Mouse (Mus musculus) heart, postnatal 14 days (tissue): ENCODE data around the gene Klhl26. TPM values are rescaled to one million over a fixed set of nuclear protein-coding genes. Genes with fewer than 3 reads are reported as not detected.
A peak's percentile ranks its signal among the peaks of the same experiment; 100 is the strongest.

Experiments used
- DNase-seq, 2 experiments: peaks; one replicate each; pipeline ENCODE4 v3.0.0; 2021 to 2022
- intact Hi-C: fragments of 180-260 bp; cut with DNase I; formaldehyde crosslinking; loops from one replicate; pipeline ENCODE4 v1.15.1; 2025
- total RNA-seq, 2 experiments: library from RNA; stranded (reverse); gene quantifications; 2 replicates each; pipeline ENCODE4 v1.2.3; 2021

Gene Klhl26
- total RNA-seq, 2 experiments from 2014 or later, result 5.5 to 6.9 TPM

DNA sequence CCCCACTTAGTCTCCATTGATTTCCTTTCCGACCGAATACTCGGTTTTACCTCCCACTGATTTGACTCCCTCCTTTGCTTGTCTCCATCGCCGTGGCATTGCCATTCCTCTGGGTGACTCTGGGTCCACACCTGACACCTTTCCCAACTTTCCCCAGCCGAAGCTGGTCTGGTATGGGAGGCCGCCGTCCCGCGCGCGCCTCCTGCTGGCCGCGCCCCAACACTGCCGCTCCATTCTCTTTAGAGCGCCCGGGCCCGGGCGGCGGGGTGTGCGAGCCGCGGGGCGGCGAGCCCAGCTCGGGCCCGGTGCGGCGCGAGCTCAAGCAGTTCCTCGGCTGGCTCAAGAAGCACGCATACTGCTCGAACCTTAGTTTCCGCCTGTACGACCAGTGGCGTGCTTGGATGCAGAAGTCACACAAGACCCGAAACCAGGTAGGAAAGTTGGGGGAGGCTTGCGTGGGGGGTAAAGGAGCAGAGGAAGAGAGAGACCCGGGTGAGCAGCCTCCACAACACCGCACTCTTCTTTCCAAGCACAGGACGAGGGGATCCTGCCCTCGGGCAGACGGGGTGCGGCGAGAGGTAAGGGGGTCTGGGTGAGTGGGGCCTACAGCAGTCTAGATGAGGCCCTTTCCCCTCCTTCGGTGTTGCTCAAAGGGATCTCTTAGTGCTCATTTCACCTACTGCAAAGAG, 26.4 kb upstream of the Klhl26 start:
- DNase-seq, result peak; percentile 78 to 85
- intact Hi-C loops, result loop anchor here (1.0 to 5.0 kb wide), 5 partner anchors 36 to 161 kb away; partner anchors contain the start of gene Crtc1

- no peak for DNase-seq
- intact Hi-C loops, result loop anchor here (2.0 to 5.0 kb wide), 4 partner anchors 35 to 160 kb away; partner anchors contain the start of gene Crtc1
Measured at GRCm38 (mm10) chr8:70502540-70502939, 25.8 kb upstream of the Klhl26 start.

DNA sequence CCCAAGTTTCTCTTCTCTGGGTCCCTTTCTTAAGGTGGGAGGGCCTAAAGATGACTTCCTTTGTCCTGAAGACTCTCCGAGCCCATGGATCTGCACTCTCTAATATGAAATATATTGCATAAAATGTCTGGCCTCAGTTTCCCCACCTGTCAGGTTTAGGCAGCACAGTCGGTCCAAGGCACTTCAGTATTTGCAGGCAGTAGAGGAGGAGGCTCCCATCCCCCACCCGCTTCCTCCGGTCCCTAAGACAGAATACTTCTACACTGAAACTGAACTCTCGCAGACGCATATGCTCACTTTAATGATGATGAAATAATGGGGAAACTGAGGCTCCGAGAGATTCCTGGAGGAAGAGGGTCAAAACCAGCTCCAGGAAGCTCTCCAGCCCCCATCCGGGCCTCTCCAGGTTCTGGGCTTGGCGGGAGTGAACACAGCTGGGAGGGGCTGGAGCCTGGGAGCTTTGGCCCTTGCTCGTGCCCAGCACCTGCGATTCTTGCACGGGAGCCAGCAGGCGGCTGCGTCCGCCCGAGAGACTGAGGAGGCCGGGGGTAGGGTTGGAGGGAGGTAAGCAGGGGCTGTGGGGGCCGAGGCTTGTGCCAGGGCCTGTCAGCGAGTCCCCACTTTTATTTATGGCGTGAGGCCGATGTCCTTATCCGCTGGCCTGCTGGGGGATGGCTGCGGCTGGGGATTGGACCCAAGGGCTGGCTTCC, 25.2 kb upstream of the Klhl26 start:
- intact Hi-C loops, result loop anchor here (2.0 to 5.0 kb wide), 4 partner anchors 35 to 160 kb away; partner anchors contain the start of gene Crtc1
- DNase-seq, result peak; percentile 60 to 65

DNA sequence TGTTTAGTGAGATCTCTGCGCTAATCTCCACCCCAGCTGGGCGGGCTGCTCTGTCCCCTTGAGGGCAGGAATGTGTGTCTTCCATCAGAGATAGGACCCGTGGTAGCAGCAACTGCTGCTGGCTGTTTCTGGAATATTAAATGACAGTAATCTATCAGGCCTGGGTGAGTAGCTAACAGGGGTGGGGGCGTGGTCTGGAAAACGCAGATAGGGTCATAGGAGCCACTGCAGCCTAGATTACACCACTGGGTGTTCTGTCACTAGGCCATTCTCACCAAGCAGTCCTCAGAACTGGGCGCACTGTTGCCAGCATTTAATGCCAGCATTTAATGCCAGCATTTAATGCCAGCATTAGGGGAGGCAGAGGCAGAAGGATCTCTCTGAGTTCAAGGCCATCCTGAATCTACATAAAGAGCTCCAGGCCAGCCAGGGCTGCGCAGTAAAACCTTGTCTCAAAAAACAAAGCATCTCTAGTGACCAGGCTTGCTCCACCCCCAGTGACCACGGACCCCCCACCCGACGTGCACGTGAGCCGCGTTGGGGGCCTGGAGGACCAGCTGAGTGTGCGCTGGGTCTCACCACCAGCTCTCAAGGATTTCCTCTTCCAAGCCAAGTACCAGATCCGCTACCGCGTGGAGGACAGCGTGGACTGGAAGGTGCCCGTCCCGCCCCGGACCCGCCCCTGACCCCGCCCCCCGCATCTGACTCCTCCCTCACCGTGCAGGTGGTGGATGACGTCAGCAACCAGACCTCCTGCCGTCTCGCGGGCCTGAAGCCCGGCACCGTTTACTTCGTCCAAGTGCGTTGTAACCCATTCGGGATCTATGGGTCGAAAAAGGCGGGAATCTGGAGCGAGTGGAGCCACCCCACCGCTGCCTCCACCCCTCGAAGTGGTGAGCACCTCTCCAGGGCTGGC, 23.9 kb upstream of the Klhl26 start:
- intact Hi-C loops, result loop anchor here (5.0 kb wide), 3 partner anchors 33 to 158 kb away; partner anchors contain the start of gene Crtc1
- no peak for DNase-seq

- DNase-seq, result no peak
- intact Hi-C loops, result no loop called here
Measured at GRCm38 (mm10) chr8:70495771-70496062, 18.9 kb upstream of the Klhl26 start.

GRCm38 (mm10) chr8:70495001-70495770, 18.4 kb upstream of the Klhl26 start:
- intact Hi-C loops, result no loop called here

GRCm38 (mm10) chr8:70494416-70494945, 17.7 kb upstream of the Klhl26 start:
- no peak for DNase-seq
- intact Hi-C loops, result no loop called here

More at GRCm38 (mm10) chr8:70495001-70495770, 18.4 kb upstream of the Klhl26 start:
- DNase-seq, result no peak

DNA sequence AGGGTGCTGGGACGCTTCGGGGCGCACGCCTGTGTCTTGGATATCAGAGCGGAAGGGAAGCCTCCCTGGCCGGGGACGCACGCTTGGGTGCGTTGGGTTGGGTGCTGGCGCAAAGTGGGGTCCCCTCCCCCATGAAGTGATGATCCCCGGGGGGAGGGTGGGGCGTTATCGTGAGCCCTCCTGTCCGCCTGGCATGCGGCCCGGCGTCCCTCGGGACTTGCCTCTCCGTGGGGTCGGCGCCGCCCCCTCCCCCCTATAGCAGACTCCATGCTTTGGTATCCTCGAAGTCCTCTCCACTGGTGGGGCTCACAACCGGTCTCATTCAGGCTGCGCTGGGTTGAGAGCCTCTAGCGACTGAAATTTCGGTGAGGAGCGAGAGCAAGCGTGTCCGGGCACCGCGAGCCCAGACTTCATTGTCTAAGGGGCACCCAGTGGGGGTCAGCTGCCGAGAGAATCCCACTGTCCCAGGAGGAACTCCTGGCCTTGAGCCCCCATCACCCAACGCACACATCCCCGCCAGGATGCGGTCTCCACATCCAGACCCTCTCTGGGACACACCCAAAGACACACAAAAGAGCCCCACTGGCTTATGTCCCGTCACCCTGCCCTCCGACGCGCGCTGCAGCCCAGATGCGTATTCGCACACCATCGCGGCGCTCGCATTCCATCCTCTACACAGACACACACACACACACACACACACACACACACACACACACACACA, 17.1 kb upstream of the Klhl26 start:
- intact Hi-C loops, result no loop called here
- no peak for DNase-seq

- DNase-seq, result no peak
- intact Hi-C loops, result no loop called here
Measured at GRCm38 (mm10) chr8:70492664-70493640, 16.2 kb upstream of the Klhl26 start, which contains the start of gene Crlf1. Gene Crlf1, plus strand, starts transcription at chr8:70493158.

DNA sequence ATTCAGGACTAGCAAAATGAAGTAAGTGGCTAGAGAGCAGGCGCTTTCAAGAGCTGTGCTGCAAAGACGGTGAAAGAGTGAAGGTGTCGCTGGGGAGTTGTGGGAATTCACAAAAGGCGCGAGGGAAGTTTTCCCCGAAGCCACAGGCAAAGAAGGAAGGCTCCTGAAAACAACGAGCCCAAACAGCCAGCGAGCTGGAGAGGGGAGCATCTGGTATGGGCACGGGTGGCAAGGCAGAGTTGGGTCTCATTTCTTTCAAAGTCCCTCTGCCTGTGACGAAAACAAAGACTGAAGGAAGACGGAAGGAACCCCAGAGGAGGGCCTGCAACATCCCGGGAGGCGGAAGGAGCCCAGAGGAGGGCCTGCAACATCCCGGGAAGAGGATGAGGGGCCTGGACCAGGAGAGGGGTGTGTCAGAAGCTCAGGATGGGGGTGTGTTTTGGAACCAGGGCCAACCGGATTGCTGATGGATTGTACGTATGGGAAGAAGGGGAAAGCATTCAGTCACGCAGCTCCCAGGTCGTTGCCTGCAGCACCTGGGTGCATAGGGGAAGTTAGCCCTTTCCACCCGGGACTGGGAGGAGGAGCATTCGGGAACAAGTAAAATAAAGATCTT, 14.2 kb upstream of the Klhl26 start:
- intact Hi-C loops, result no loop called here
- DNase-seq, result no peak

DNA sequence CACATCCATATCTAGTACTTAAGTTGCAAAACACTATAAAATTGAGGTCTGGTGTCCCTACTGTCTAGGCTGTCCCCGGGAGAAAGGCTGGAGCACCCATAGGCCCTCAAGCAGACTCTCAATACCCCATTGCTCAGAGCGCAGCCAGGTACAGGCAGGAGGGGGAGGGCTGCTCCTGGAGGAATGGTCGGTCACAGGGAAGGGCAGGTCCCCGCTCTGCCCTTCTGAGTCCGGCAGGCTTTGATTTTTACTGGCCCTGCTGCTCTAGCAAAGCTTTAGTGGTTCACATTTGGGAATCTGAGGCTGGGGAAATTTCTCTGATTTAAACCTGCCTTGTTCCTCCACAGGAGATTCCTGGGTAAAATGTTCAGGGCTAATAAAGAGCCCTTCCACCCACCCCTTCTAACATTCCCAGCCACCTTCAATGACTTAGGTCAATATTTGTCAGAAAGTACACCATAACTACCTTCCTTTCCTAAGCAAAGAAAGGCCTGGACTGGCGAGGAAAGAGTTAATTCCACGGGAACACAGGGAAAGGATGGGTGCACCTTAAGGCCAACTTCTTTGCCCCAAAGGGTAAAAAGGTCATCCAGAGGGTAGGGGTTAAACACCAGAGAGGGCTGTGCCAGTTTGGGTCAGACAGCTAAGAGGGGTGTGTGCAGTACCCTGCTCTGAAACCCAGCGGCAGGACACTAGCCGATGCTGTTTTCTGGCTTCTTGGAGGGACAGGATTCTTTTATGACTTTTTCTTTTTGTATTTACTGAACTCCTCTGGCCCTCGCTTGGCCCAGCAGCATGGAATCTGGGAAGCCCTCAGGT, 13.5 kb upstream of the Klhl26 start:
- DNase-seq, result no peak

DNA sequence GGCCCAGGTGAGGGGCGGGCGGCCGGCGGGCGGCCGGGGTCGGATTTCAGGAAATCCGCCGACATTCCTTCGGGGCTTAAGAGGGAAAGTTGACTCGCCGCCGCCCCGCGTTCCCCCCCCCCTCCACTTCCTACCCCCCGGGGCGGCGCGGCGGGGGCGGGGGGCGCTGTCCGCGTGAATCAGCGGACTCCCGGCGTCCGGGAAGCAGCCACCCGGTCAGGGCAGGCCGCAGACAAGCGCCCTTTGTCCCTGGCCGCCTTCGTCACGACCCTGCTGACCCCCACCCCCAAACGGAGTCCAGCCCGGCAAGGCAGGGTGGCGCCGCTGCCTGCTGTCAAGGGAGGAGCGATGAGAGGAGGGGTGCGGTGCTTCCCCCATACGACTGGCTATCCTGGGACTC, 12.8 kb upstream of the Klhl26 start:
- intact Hi-C loops, result no loop called here
- no peak for DNase-seq

More for the DNA sequence above, 13.5 kb upstream of the Klhl26 start:
- intact Hi-C loops, result no loop called here

DNA sequence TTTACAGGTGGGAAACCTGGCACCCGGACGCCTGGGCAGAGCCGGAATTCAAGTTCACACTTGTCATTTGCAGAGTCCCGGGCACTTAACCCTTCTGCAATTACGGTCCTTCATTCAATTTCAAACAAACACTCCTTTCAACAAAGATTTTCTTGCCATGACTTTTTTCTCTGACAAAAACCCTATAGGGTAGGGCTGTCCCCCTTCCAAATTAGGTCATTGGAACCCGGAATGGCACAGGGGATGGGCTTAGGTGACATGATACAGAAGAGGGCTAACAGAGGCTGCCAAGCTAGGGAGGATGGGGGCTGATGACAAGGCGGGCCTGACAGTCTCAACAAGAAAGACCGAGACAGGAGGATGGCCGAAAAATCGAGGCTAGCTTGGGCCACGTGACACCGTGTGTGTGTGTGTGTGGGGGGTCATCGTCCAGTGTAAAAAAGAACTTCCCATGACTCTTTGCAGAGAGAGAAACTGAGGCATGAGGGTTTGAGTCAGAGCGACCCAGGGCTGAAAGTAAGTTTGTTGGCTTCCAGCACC, 12.2 kb upstream of the Klhl26 start:
- intact Hi-C loops, result no loop called here
- DNase-seq, result no peak

- no peak for DNase-seq
- intact Hi-C loops, result no loop called here
Measured at GRCm38 (mm10) chr8:70487993-70488796, 11.4 kb upstream of the Klhl26 start.

GRCm38 (mm10) chr8:70486941-70487520, 10.3 kb upstream of the Klhl26 start, which contains the start of gene Tmem59l:
Gene Tmem59l, minus strand, starts transcription at chr8:70487358.
- no peak for DNase-seq
- intact Hi-C loops, result no loop called here
